Mouse (Mus musculus) lung, embryonic 16.5 days (tissue): ENCODE measurements around the gene Agmat. TPM values are rescaled to one million over a fixed set of nuclear protein-coding genes. Genes with fewer than 3 reads are reported as not detected.

Source experiments
- ATAC-seq: fragments of 200-750 bp; cut with Nextera tagmentation; 2 replicates; pipeline ENCODE4 v1.8.0; 2017; ENCODE audit warnings: low read depth, mild to moderate bottlenecking, moderate library complexity
- H3K27ac ChIP-seq: fragments of 300-500 bp; sonication (generic); 2 replicates; pipeline ENCODE4 v1.5.1; 2014; ENCODE audit warnings: mild to moderate bottlenecking, control low read depth, low read length
- H3K27me3 ChIP-seq: fragments of 300-500 bp; sonication (generic); 2 replicates; pipeline ENCODE4 v1.6.1; 2014; ENCODE audit warnings: low read depth, low read length, mixed read lengths; ENCODE audit not compliant: control insufficient read depth, insufficient read depth
- H3K36me3 ChIP-seq: fragments of 300-500 bp; sonication (generic); 2 replicates; pipeline ENCODE4 v1.6.1; 2014; ENCODE audit warnings: low read length; ENCODE audit not compliant: control insufficient read depth, insufficient read depth
- H3K4me1 ChIP-seq: fragments of 300-500 bp; sonication (generic); replicated peaks from 2 replicates; pipeline ENCODE4 v1.6.1; 2014; ENCODE audit warnings: low read length, mixed read lengths; ENCODE audit not compliant: control insufficient read depth, insufficient read depth
- H3K4me2 ChIP-seq: fragments of 300-500 bp; sonication (generic); 2 replicates; pipeline ENCODE4 v1.6.1; 2014; ENCODE audit warnings: low read depth, low read length, control low read depth
- H3K4me3 ChIP-seq: fragments of 300-500 bp; sonication (generic); 2 replicates; pipeline ENCODE4 v1.5.1; 2014; ENCODE audit warnings: mild to moderate bottlenecking, low read length, control low read depth
- H3K9ac ChIP-seq: fragments of 300-500 bp; sonication (generic); 2 replicates; pipeline ENCODE4 v1.6.1; 2014; ENCODE audit warnings: low read length, control low read depth
- H3K9me3 ChIP-seq: fragments of 300-500 bp; sonication (generic); 2 replicates; pipeline ENCODE4 v1.6.1; 2016; ENCODE audit warnings: low read length; ENCODE audit not compliant: control insufficient read depth
- WGBS: fragments of 180-500 bp; shearing (Covaris S2); extraction: QIAGEN DNeasy Blood & Tissue Kit; methylation state at CpG from one replicate; pipeline ENCODE4 v1.1.7; 2014; 5-methylcytosine and 5-hydroxymethylcytosine counted together
- polyA plus RNA-seq: library from polyadenylated mRNA; unstranded; fragments of >200 nt; fragmentation: Nextera tagmentation; extraction: Ambion mirVana; gene quantifications from 2 replicates; pipeline ENCODE4 v1.2.1, GENCODE M21; 2015

Gene Agmat
- polyA plus RNA-seq, 1 experiment from 2014 or later: 0.21 TPM

GRCm38 (mm10) chr4:141792554-141793281 lies 46.2 kb downstream of the Agmat start:
- Histone ChIP-seq H3K36me3 (peaks cover 4% of the 10 kb centered on the region), H3K9me3 (no peaks in the 10 kb centered on the region), H3K27me3 (no peaks in the 10 kb centered on the region), H3K4me3 (peak overlapping the region; percentile 75), H3K9ac (peak overlapping the region; percentile 59), H3K27ac (peak overlapping the region; percentile 98), H3K4me1 (peaks cover 21% of the 10 kb centered on the region), H3K4me2 (peak overlapping the region; percentile 51)
- ATAC-seq: no peak
- WGBS: 13% methylated on average over 10 of the region's 10 CpGs

- Histone ChIP-seq H3K9me3 (no peaks in the 10 kb centered on the region), H3K27ac (peak within 1 kb of the TSS; percentile 98), H3K27me3 (no peaks in the 10 kb centered on the region), H3K9ac (peak within 1 kb of the TSS; percentile 81), H3K4me2 (peak within 1 kb of the TSS; percentile 69), H3K4me3 (peak within 1 kb of the TSS; percentile 75), H3K4me1 (peaks cover 21% of the 10 kb centered on the region), H3K36me3 (peaks cover 5% of the 10 kb centered on the region)
- ATAC-seq: peak; percentile 86
- under 1% methylated on average over 79 of the region's 80 CpGs for WGBS
Observed at GRCm38 (mm10) chr4:141793282-141794151, 47.0 kb downstream of the Agmat start, which contains the start of gene Casp9. Gene Casp9, plus strand, starts transcription at chr4:141793612.

GRCm38 (mm10) chr4:141794152-141794535 lies 47.7 kb downstream of the Agmat start:
- WGBS: 5% methylated on average over 5 of the region's 5 CpGs
- peaks cover 5% of the 10 kb centered on the region for H3K36me3 ChIP-seq
- no peaks in the 10 kb centered on the region for H3K9me3 ChIP-seq
- H3K27ac ChIP-seq: peak overlapping the region; percentile 98
- peaks cover 21% of the 10 kb centered on the region for H3K4me1 ChIP-seq
- H3K9ac ChIP-seq: peak overlapping the region; percentile 81
- H3K4me3 ChIP-seq: peak overlapping the region; percentile 75
- peak overlapping the region; percentile 69 for H3K4me2 ChIP-seq
- no peak for ATAC-seq
- H3K27me3 ChIP-seq: no peaks in the 10 kb centered on the region

- H3K27ac ChIP-seq: no peak overlapping the region
- ATAC-seq: no peak
- H3K27me3 ChIP-seq: no peaks in the 10 kb centered on the region
- no peak overlapping the region for H3K4me2 ChIP-seq
- peaks cover 14% of the 10 kb centered on the region for H3K4me1 ChIP-seq
- peaks cover 5% of the 10 kb centered on the region for H3K36me3 ChIP-seq
- H3K9ac ChIP-seq: no peak overlapping the region
- no peaks in the 10 kb centered on the region for H3K9me3 ChIP-seq
- WGBS: 79% methylated on average over 7 of the region's 7 CpGs
- H3K4me3 ChIP-seq: no peak overlapping the region
Observed at GRCm38 (mm10) chr4:141796356-141796755, 49.9 kb downstream of the Agmat start.

GRCm38 (mm10) chr4:141796954-141797353 lies 50.5 kb downstream of the Agmat start:
- no peaks in the 10 kb centered on the region for H3K9me3 ChIP-seq
- H3K4me2 ChIP-seq: no peak overlapping the region
- no peaks in the 10 kb centered on the region for H3K27me3 ChIP-seq
- H3K4me3 ChIP-seq: no peak overlapping the region
- peaks cover 5% of the 10 kb centered on the region for H3K36me3 ChIP-seq
- ATAC-seq: no peak
- H3K4me1 ChIP-seq: peaks cover 14% of the 10 kb centered on the region
- 80% methylated on average over 4 of the region's 4 CpGs for WGBS
- H3K27ac ChIP-seq: no peak overlapping the region
- H3K9ac ChIP-seq: no peak overlapping the region

- ATAC-seq: no peak
- WGBS: 86% methylated on average over 5 of the region's 5 CpGs
- no peak overlapping the region for H3K4me3 ChIP-seq
Observed at GRCm38 (mm10) chr4:141797545-141797944, 51.1 kb downstream of the Agmat start.

GRCm38 (mm10) chr4:141804105-141804504 lies 57.6 kb downstream of the Agmat start:
- no peak overlapping the region for H3K27ac ChIP-seq
- no peaks in the 10 kb centered on the region for H3K4me1 ChIP-seq
- ATAC-seq: no peak
- H3K9ac ChIP-seq: no peak overlapping the region
- no peak overlapping the region for H3K4me2 ChIP-seq
- peaks cover 23% of the 10 kb centered on the region for H3K36me3 ChIP-seq
- no peaks in the 10 kb centered on the region for H3K27me3 ChIP-seq
- H3K4me3 ChIP-seq: no peak overlapping the region
- 80% methylated on average over 4 of the region's 4 CpGs for WGBS
- no peaks in the 10 kb centered on the region for H3K9me3 ChIP-seq

More at GRCm38 (mm10) chr4:141797545-141797944, 51.1 kb downstream of the Agmat start:
- no peak overlapping the region for H3K4me2 ChIP-seq
- peaks cover 5% of the 10 kb centered on the region for H3K36me3 ChIP-seq
- no peak overlapping the region for H3K27ac ChIP-seq
- peaks cover 14% of the 10 kb centered on the region for H3K4me1 ChIP-seq
- H3K9ac ChIP-seq: no peak overlapping the region
- no peaks in the 10 kb centered on the region for H3K9me3 ChIP-seq
- no peaks in the 10 kb centered on the region for H3K27me3 ChIP-seq

GRCm38 (mm10) chr4:141805886-141806285 lies 59.4 kb downstream of the Agmat start:
- H3K27ac ChIP-seq: no peak overlapping the region
- H3K36me3 ChIP-seq: peaks cover 29% of the 10 kb centered on the region
- WGBS: 96% methylated on average over 8 of the region's 8 CpGs
- H3K9ac ChIP-seq: no peak overlapping the region
- ATAC-seq: no peak
- H3K4me3 ChIP-seq: no peak overlapping the region
- H3K4me1 ChIP-seq: no peaks in the 10 kb centered on the region
- no peaks in the 10 kb centered on the region for H3K27me3 ChIP-seq
- H3K9me3 ChIP-seq: no peaks in the 10 kb centered on the region
- H3K4me2 ChIP-seq: no peak overlapping the region
